Mouse (Mus musculus) retina, adult 2 months (tissue): Measurements from ENCODE around the gene Pirb.
"Not testable (repeated sequence)": the region's sequence is repeated elsewhere in the genome, so short reads cannot be mapped to it uniquely, and the experiment has no call there.

Source experiments
- DNase-seq: peaks from one replicate; pipeline ENCODE4 v3.0.0-alpha.2; 2012; ENCODE audit warnings: low read depth, low spot score

Pirb gene

DNA sequence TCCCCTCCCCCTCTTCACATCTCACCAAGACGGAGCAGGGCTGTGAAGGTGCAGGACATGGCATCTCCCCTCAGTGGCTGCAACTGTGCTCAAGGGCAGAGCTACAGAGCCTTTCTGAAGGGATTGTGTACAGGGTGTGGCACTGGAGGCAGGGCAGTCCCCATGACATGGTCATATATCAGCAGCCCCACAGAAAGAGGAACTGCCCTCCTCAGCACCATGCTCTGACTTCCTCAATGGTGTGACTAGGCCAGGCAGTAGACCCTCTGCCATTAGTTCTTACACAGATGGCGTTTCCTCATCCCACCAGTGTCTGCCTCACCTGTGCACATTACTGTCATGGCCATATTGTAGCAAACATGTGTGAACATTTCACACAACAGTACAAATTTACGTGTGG lies at the start of gene Pirb:
Pirb (minus strand) TSS at position 124 of the 400 bp plus-strand sequence.
- not testable (repeated sequence) for DNase-seq

DNA sequence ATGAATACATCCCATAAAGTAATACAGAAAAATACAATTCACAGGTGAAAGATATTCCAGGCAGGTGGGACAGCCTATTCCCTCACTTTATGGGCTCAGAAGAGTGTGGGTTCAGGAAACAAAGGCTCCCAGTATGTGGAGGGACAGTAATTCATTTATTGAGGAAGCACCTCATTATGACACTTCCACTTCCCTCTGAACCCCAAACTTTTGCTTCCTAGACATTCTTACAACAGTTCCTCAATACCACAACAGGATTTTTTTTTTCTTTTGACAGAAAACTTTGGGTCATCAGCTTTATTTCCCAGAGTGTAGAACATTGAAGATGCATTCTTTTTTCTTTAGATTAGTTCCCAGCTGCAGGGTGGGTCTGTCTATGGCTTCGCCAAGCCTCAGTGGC lies 12.5 kb upstream of the Pirb start:
- DNase-seq: not testable (repeated sequence)

DNA sequence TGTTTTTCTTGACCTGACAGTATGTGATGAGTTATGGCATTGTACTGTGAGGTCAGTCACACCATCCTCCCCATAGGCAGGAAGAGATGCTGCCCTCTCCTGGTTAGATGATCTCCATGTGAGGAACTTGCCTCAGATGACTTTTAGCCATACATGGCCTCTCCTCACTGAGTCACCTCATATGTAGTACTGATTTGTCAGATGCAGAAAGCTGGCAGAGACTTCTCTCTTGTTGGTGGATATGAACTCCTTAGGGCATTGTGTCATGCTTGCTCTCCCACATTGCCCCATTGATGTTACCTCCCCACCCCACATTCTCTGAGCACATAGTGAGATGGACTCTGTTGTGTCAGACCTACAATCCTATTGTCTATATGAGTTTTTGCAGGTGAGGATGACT lies 5.3 kb upstream of the Pirb start:
- not testable (repeated sequence) for DNase-seq

DNA sequence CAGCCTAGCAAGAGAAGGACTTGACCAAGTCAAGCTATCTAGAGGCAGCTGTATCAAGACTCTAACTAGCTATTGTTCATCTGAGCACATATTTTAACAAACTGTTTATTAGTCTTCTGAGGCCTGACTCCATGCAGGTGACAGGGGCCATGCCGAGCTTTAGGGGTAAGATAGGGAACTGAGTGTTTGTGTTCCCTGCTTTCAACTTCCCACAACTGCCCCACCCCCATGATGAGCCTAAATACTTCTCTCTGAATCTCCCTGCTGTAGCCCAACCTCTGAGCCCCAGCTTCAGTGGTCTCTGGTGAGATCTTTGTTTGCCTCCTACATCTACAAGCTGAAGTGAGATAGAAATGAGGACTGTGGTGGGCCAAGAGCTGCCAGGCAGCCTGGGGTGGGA lies 4.9 kb downstream of the Pirb start:
- no peak for DNase-seq

DNA sequence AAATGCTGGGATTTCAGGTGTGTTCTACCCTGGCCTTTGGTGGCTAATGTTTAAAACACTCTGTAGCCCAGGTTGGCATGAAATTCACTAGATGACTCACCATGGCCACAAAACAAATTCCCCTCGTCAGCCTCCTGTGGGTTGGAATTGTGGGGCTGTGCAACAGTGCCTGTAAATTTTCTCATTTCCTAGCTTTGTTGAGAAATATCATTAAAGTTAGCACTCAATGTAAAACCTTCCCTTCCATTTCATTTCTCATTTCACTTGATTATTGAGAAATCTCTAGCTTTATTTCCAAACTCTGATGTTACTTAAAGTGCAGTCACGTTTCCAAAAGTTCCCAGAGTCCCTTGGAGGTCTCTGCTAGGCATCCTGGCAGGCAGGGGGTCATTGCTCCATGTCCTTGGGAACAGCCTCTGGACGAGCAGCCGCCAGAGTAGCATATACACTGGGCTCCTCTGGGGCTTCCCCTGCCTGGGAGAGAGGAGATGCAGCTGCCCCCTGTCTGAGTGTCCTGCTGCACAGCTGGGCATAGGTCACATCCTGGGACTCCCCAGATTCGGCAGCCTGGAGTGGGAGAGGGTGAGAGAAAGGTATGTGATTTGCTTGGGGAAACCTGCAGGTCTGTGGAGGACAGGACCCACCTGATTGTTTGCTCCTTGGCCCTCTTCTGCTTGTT lies 7.8 kb downstream of the Pirb start:
- DNase-seq: no peak

DNA sequence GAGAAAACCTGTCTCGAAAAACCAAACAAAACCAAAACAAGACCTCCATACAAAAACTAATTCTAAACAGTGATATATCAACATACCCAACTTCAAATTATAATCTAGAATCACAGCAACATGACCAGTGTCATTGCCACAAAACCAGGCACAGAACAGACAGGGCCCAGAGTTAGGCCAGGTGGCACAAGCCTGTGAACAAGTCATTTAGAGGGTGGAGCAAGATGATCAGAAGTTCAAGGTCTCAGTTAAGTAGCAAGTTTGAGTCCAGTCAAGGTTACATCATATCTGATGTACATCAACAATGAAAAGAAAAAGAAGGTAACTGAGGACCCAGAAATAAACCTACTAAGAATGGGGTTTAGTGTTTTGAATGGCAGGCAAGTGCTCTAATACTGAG lies 11.2 kb downstream of the Pirb start:
- no peak for DNase-seq

DNA sequence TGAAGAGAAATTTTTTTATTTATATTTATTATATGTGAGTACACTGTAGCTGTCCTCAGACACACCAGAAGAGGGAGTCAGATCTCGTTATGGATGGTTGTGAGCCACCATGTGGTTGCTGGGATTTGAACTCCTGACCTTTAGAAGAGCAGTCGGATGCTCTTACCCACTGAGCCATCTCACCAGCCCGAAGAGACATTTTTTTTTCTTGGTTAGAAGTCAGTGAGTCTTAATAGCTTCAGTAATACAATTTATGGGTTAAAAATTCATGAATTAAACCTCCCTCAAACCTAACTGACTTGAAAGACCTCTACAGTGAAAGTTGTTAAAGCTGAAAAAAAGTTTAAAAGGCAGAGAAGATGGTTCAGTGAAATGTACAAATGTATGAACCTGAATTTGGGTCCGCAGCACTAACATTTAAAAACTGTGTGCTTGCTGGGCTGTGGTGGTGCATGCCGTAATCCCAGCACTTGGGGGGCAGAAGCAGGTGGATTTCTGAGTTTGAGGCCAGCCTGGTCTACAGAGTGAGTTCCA lies 11.7 kb downstream of the Pirb start:
- not testable (repeated sequence) for DNase-seq

DNA sequence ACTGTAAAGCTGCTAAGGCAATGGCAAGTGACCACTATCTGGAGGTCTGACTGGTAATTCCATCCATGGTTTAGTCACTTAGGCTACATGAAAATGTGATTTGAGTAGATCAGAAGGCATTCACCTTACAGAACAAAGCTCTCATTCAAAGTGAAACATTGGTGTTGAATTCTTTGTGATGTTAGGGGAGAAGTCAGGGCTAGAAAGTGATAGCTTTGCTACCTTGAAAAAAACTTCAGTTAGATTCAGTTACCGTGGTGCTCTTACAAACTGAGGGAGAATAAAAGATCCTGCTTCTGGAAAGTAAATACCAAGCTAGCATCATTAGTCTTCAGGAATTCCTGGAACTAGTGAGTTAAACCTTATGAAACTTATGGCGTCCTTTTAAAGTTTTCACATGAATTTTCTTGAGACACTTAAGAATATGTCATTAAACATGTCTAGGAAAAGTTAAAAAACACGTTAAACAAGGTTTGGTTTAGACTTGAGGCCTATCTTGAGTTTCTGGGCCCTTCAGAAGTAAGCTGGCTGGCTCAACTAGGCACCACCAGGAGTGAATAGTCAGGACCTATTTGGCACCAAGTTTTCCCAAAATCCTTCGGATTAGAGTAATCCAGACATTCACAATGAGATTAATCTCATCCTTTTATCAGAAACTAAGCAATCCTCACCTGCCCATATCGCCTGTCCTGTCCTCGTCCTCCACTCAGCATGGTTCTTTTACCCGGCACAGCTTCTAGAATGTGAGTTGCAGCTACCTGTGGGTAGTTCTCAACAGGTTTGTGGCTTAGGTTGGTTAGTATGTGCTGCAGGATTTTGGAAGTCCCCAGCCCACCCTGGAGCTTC lies 12.4 kb downstream of the Pirb start:
- DNase-seq: no peak

DNA sequence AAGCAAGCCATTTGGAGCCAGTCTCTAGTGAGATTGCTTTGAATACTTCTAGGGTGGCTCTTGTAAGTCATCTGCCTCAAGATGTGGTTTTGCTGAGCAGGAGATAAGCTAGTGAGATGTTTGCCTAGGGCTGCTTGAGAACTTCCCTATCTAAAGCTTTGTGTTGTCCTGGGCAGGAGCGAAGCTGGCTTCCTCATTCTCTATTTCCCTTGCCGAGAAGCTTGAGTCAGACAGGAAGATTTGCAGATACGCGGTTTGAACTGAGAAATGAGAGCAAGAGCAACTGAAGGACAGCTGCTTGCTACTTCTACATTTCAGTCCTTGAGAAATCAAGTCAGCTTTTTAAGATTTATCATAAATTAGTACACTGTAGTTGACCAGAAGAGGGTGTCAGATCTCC lies 13.2 kb downstream of the Pirb start:
- DNase-seq: no peak

DNA sequence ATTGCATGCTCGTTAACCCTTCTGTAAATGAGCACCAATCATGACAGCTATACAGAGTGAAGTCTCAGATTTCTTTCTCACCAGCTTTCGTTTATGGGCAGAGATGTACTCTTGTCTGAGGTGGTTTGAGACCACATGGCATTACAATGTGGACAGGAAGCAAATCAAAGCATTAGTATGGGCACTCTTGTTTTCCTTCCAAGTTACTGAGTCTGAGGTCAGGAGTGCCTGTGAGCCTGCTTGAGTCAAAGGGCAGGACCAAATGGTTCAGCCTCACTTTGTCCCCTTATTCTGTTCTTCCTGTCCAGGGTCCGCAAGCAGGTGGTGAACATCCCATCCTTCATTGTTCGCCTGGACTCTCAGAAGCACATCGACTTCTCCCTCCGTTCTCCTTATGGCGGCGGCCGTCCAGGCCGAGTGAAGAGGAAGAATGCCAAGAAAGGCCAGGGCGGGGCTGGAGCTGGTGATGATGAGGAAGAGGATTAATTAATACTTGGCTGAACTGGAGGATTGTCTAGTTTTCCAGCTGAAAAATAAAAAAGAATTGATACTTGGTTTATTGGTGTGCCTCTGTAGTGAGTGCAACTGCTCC lies 13.8 kb downstream of the Pirb start:
- DNase-seq: no peak

DNA sequence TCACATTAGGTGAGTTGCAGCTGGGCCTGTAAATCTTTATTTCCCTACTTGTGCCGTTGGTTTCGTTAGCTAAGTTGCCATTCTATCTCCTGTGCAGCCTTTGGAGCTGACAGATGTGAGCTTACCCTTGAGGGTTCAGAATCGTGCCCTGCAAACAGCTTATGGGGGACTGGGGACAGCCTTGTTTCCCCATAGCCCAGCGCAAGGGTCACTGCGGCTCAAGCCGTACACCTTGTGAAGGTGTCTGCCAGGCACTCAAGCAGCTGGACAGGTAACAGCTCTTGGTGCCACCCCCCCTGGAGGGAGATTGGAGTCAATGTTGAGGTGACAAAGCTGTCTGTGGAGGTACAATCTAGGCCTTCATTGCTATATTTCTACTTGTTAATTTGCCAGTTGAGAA lies 14.3 kb downstream of the Pirb start:
- DNase-seq: no peak

DNA sequence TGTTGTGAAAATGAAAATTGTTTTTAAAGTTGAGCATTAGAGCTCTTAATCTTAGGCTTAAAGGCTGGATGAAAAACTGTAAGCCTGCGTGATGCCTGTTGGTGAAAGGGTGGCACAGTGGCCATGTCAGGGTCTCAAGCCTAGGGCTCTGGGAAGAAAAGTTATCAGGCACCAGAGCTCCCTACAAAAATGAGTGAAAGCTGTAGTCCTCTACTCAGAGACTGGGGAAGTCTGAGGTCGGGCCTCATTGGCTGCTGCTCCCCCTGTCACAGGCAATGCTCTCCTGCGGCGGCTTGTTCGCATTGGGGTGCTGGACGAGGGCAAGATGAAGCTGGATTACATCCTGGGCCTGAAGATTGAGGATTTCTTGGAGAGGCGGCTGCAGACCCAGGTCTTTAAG lies 14.7 kb downstream of the Pirb start:
- not testable (repeated sequence) for DNase-seq

DNA sequence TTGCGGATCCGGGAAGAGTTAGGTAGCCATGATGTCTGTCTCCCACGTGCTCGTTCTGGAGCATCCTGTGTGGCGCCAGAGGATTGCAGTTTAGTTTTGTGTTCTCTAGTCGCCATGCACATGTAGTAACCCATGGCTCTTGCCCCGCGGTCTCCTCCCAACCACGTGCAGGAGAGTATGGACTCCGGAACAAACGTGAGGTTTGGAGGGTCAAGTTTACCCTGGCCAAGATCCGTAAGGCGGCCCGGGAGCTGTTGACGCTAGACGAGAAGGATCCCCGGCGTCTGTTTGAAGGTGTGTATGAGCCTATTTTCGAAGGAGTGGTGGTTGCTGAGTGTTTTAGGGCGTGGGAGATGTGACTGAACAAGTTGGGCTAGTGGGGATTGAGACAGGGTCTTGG lies 15.7 kb downstream of the Pirb start:
- no peak for DNase-seq

DNA sequence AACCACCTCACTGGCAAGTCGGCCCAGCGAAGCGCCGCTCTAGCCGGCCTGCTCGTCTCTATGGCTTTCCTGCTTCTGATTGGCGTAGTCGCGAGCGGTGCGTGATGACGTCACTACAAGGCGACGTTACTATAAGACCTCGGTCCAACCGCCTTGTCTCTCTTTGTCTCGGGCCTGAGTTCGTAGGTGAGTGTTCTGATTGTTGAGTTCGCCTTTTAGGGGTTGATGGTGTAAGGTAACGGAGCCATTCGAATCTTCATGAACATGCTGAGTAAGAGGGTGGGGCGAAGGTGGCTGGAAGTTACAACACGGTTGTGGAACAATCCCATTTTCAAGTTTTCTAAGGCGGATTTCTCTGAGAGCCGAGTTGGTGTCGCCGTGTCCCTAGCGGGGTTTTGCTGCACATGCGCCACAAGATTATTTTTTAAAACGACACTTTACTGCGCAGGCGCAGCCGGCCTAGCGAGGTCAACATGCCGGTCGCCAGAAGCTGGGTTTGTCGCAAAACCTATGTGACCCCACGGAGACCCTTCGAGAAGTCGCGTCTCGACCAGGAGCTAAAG lies 16.2 kb downstream of the Pirb start, which contains the start of gene Rps9:
Rps9 (plus strand) TSS at position 115 of the 563 bp plus-strand sequence.
- DNase-seq: peak; percentile 97

DNA sequence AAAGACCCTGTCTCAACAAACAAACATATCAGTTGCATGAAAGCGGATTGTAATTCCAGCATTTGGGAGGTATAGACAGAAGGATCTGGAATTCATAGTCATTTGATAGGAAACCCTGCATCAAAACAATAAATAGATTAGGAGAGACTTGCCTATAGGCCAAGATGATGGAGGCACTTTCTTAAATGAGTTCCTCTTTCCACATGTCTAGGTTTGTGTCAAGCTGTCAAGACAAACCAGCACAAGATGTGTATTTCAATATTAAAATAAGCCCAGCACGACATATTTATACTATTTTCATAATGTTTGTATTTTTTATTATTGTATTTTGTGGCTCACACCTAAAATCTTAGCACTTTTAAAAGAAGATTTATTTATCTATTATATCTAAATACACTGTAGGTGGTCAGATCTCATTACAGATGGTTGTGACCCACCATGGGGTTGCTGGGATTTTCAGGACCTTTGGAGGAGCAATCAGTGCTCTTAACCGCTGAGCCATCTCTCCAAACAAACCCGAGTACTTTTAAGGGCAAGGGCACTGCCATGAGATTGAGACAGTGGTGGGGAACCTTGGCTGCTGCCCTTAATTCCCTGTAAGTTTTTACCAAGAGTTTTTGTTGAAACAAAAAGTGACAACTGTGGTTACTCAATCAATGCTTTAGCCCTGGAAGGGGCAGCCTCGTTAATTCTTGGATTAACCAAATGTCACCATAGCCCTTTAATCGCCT lies 16.9 kb downstream of the Pirb start:
- no peak for DNase-seq

DNA sequence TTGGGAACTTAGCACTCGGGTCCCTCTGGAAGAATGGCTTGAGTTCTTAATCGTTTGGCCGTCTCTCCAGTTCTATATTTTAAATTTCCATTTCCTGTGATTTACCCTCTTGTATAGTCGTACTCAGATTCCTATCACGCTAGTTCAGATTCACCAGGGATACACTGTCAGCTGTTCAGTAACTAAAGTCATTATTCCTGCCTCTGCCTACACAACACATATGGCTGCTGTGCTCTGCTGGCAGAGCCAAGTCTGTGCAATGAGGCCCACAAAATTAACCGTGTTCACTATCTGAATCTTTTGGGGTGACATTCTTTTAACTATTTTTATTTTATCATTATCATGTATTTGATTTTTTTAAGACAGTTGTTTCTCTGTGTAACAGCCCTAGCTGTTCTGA lies 21.7 kb downstream of the Pirb start:
- no peak for DNase-seq

DNA sequence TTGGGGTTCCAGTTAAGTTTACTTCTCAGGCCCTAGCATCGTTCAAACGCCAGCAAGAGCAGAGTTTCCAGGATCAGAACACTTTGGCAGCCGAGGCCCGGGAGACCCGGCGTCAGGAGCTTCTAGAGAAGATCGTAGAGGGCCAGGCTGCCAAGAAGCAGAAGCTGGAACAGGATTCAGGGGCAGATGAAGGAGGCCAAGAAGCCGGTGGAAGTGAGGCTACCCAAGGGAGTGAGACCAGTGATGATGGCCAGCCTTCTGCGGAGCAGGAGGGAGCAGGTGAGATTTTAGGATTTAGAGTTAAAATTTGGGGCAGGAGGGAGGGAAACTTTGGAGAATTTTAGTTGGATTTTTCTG lies 25.3 kb downstream of the Pirb start:
- not testable (repeated sequence) for DNase-seq

DNA sequence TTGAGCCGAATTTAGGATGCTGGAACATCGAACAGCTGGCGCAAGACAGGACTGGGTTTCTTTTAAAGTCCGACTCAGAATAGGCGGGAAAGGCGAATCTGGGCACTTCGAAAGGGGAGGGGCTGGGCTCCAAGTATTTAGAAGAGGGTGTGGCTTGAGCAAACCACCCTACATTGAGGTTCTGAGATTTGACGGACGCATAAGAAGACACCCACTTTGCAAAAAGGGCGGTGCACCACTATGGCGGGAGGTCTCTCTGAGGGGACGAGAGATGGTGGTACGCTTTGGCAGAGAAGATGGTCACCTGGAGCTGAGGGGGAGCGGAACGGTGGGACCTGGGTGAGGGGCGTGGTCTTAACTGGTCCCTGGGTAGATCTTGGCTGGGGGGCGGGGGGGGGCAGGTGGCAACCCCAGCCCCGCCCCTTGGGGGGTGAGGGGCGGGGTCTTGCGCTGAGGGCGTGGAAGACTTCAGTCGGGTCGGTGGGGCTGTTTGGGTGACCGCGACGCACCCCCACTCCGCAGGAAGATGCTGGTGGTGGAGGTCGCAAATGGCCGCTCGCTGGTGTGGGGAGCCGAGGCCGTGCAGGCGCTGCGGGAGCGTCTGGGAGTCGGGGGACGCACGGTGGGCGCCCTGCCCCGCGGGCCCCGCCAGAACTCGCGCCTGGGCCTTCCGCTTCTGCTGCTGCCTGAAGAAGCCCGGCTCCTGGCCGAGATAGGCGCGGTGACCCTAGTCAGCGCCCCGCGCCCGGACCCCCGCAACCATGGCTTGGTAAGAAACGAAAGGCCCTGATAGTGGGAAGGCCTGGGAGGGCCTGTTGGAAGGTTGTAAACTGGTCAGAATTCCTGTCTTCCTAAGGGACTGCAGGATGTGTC lies 25.9 kb downstream of the Pirb start:
- peak; percentile 16 for DNase-seq

DNA sequence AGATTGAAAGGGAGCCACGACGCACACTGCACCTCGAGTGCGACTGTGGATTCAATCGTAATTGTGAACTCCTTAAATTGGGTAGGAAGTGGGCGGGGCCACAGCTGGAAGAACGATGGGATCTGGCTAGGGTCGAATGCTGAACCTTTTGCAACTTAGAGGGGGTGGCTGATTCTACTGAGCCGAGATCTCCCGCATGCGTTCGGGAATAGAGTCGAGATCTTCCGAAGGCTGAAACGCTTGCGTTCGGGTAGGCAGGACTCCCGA lies 26.4 kb downstream of the Pirb start:
- DNase-seq: no peak

DNA sequence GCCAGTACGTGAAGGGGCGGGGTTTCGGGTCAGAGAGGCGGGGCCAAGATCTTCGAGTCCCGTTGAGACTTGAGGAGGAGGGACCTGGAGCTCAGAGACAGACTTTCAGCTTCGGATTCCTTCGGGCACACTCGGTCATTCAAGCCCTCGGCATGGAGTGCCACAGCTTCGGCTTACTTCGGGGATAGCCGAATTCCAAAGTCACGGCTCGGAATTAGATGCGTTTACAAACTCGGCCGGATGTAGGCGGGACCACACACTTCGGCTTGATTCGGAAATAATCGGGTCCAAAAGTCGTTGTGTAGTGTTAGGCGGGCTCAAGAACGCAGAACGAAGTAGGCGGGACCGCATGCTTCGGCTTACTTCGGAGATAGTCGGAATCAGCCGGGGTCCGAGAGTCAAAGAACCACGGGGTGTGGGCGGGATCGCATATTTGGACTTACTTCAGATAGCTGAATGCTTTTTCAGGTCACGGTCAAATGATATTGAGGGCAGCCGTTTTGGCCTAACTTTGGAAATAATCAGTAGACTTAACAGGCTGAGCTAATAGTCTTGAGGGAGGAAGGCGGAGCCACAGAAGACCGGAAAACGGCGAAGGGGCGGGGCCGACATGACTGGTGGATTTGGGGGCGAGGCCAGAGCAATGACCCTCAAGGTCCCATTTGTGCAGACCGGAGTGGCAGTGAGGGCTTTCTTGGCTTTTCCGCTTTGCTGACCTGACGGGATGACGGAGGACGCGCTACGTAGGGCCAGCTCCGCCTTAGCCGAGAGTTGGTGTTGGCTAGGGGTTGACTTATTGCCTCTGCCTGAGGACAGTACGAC lies 27.0 kb downstream of the Pirb start, which contains the start of gene Mboat7:
Mboat7 (minus strand) TSS at position 537 of the 822 bp plus-strand sequence.
- peak; percentile 84 for DNase-seq
